Mouse (Mus musculus): ENCODE measurements around the gene Otogl. TPM values are rescaled to one million over a fixed set of nuclear protein-coding genes. Genes with fewer than 3 reads are reported as not detected.
A peak's percentile ranks its signal among the peaks of the same experiment; 100 is the strongest.
"Not testable (repeated sequence)": the region's sequence is repeated elsewhere in the genome, so short reads cannot be mapped to it uniquely, and the experiment has no call there.

The Otogl gene
- polyA plus RNA-seq, 1 experiment from 2014 or later: 0.11 TPM

- Histone ChIP-seq H3K4me1 (peaks cover 5% of the 10 kb centered on the region; the same call in 1 of the 2 replicates), H3K4me2 (no peak overlapping the region), H3K27me3 (replicated peaks) (no peaks in the 10 kb centered on the region), H3K4me3 (no peak overlapping the region), H3K9ac (no peak overlapping the region), H3K36me3 (no peaks in the 10 kb centered on the region), H3K9me3 (no peaks in the 10 kb centered on the region), H3K27ac (replicated peaks) (no peak overlapping the region)
- no peak for ATAC-seq (ENCODE audit: extremely low read depth, insufficient number of reproducible peaks, low FRiP score, low TSS enrichment)
- 67% methylated on average over 4 of the region's 4 CpGs for WGBS
Measured at GRCm38 (mm10) chr10:107867414-107867813, 44.5 kb downstream of the Otogl start.

DNA sequence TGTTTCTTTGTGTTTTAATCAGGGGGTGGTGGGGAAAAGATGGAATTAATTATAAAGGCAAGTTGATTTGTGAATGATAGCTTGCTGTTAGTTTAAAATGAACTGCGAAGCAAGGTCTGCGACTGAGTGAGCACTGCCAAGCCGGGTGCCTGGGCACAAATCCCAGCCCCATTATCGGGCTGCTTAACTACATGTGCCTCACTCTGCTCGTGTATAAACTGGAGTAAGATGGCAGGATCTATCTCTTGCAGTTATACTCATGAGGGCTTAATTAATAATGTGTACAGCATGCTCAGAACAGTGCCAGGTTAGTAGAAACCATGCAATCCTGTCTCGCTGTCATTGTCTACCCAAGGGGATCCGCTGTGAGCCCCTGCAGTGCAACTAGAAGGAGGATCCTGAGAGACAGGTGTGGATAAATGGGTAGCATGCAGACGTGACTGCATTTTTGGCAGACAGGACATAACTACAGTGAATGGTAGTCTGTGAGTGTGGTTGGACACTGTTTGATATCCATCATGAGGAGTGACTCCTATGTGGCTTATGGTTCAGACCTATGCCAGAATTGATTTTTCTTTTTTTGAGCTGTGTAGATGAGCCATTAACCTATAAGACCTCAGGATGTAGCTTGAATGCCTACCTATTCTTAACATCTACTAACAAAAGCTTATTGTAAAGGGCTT lies 51.6 kb downstream of the Otogl start:
- ATAC-seq (ENCODE audit: extremely low read depth, insufficient number of reproducible peaks, low FRiP score, low TSS enrichment): no peak
- H3K9me3 ChIP-seq: no peaks in the 10 kb centered on the region
- H3K4me2 ChIP-seq: no peak overlapping the region
- 75% methylated on average over 8 of the region's 8 CpGs for WGBS
- H3K27ac ChIP-seq (replicated peaks): no peak overlapping the region
- no peak overlapping the region for H3K9ac ChIP-seq
- H3K36me3 ChIP-seq: no peaks in the 10 kb centered on the region
- no peaks in the 10 kb centered on the region for H3K27me3 ChIP-seq (replicated peaks)
- no peak overlapping the region for H3K4me3 ChIP-seq
- H3K4me1 ChIP-seq: no peaks in the 10 kb centered on the region

DNA sequence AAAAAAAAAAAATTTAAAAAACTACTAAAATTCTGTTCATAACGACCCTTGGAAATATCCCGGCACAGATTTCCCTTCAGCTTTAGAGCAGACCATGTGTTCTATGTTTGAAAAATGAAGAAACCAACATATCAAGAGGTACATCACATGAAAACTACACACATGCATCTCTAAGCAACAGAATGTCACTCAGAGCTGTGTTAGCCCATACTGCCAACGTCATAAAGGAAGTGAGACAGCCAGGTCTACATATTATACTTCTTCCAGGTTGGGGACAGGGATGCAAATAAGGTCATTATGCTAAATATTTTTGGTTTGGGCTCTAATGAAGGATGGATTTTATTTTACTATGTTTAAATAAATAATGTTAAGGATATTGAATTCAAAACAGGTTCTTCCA lies 52.7 kb downstream of the Otogl start:
- Histone ChIP-seq H3K4me2 (no peak overlapping the region), H3K4me1 (no peaks in the 10 kb centered on the region), H3K27me3 (replicated peaks) (no peaks in the 10 kb centered on the region), H3K4me3 (no peak overlapping the region), H3K9ac (no peak overlapping the region), H3K36me3 (no peaks in the 10 kb centered on the region), H3K9me3 (no peaks in the 10 kb centered on the region), H3K27ac (replicated peaks) (no peak overlapping the region)
- WGBS: 85% methylated on average over 3 of the region's 3 CpGs
- no peak for ATAC-seq (ENCODE audit: extremely low read depth, insufficient number of reproducible peaks, low FRiP score, low TSS enrichment)

GRCm38 (mm10) chr10:107858684-107859083 lies 53.2 kb downstream of the Otogl start:
- no peak overlapping the region for H3K4me2 ChIP-seq
- no peak overlapping the region for H3K9ac ChIP-seq
- no peak overlapping the region for H3K27ac ChIP-seq (replicated peaks)
- ATAC-seq (ENCODE audit: extremely low read depth, insufficient number of reproducible peaks, low FRiP score, low TSS enrichment): no peak
- no peaks in the 10 kb centered on the region for H3K36me3 ChIP-seq
- WGBS: 18% methylated on average over 7 of the region's 7 CpGs
- H3K27me3 ChIP-seq (replicated peaks): no peaks in the 10 kb centered on the region
- H3K4me1 ChIP-seq: no peaks in the 10 kb centered on the region
- no peak overlapping the region for H3K4me3 ChIP-seq
- H3K9me3 ChIP-seq: no peaks in the 10 kb centered on the region

- Histone ChIP-seq H3K4me2 (no peak overlapping the region), H3K9me3 (no peaks in the 10 kb centered on the region), H3K27ac (replicated peaks) (no peak overlapping the region), H3K9ac (no peak overlapping the region), H3K36me3 (no peaks in the 10 kb centered on the region), H3K4me1 (no peaks in the 10 kb centered on the region), H3K27me3 (replicated peaks) (no peaks in the 10 kb centered on the region), H3K4me3 (no peak overlapping the region)
- no peak for ATAC-seq (ENCODE audit: extremely low read depth, insufficient number of reproducible peaks, low FRiP score, low TSS enrichment)
- 92% methylated on average over 1 of the region's 1 CpGs for WGBS
Measured at GRCm38 (mm10) chr10:107844906-107845305, 67.0 kb downstream of the Otogl start.

DNA sequence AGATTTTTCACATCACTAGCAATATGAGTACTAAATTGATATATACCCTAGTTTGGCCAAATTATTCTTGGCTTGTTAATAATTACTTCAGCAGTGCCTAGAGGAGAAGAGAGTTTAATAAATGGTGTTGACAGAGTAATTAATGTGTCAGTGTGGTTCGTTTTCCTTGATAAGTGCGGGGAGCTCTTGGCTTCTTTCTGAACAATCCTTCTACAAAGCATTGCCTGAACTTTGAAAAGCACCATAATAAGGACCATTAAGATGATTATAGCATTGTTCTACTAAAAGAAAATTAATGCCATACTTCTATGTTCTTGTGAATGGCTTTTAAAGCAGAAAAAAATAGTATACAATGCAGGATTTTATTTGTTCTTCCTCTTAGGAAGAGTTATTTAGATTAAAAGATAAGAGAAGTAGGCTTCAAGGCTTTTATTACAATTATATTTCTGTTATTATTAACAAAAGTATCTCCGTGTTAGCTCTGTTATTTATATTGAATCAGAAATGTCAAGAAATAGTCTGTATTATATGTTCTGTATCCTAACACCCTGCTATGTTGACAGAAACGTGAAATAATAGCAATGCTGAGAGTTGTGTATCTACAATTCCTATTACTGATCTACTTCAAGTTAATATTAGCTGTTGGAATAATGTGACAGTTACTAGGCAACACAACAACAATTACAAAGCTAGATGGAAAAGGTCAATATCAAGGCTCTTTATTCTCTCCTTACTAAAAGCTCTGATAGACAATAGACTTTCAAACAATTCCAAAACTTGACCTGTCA lies 77.3 kb downstream of the Otogl start:
- Histone ChIP-seq H3K4me2 (no peak overlapping the region), H3K27ac (replicated peaks) (no peak overlapping the region), H3K36me3 (no peaks in the 10 kb centered on the region), H3K27me3 (replicated peaks) (no peaks in the 10 kb centered on the region), H3K9me3 (peaks cover 9% of the 10 kb centered on the region; the same call in 1 of the 2 replicates), H3K4me3 (no peak overlapping the region), H3K4me1 (no peaks in the 10 kb centered on the region), H3K9ac (no peak overlapping the region)
- no peak for ATAC-seq (ENCODE audit: extremely low read depth, insufficient number of reproducible peaks, low FRiP score, low TSS enrichment)
- 59% methylated on average over 4 of the region's 4 CpGs for WGBS

DNA sequence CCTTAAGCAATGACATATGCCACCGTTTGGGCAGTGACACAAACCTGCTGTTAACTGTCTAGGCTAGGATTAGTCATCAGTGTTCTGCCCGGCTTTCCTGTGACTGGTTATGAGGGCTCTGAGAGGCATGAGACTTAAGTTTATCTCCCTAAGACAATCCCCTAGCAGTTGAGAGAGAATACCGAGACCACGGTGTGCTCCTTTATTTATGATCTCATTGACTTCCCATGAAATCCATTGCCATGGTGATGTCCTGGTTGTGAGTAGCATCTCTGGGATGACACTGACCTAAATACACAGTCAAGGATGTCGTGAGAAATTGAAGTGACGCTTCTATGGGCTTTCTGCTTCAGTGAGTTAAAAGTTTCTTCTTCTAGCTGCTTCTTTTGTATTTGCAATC lies 82.8 kb downstream of the Otogl start:
- 0 out of 2 replicates have a peak, but pooled peaks cover 3% of the 10 kb centered on the region for H3K4me1 ChIP-seq
- no peaks in the 10 kb centered on the region for H3K36me3 ChIP-seq
- WGBS: 68% methylated on average over 6 of the region's 6 CpGs
- H3K9me3 ChIP-seq: no peaks in the 10 kb centered on the region
- H3K4me3 ChIP-seq: no peak overlapping the region
- no peak overlapping the region for H3K9ac ChIP-seq
- H3K4me2 ChIP-seq: no peak overlapping the region
- no peaks in the 10 kb centered on the region for H3K27me3 ChIP-seq (replicated peaks)
- H3K27ac ChIP-seq (replicated peaks): no peak overlapping the region
- no peak for ATAC-seq (ENCODE audit: extremely low read depth, insufficient number of reproducible peaks, low FRiP score, low TSS enrichment)

- 78% methylated on average over 16 of the region's 16 CpGs for WGBS
- no peaks in the 10 kb centered on the region for H3K36me3 ChIP-seq
- H3K4me1 ChIP-seq: peaks cover 3% of the 10 kb centered on the region; the same call in 1 of the 2 replicates
- no peaks in the 10 kb centered on the region for H3K27me3 ChIP-seq (replicated peaks)
- no peak for ATAC-seq (ENCODE audit: extremely low read depth, insufficient number of reproducible peaks, low FRiP score, low TSS enrichment)
- no peak overlapping the region for H3K4me3 ChIP-seq
- no peak overlapping the region for H3K4me2 ChIP-seq
- no peak overlapping the region for H3K27ac ChIP-seq (replicated peaks)
- H3K9me3 ChIP-seq: no peaks in the 10 kb centered on the region
- no peak overlapping the region for H3K9ac ChIP-seq
Measured at GRCm38 (mm10) chr10:107813814-107814483, 98.0 kb downstream of the Otogl start.

DNA sequence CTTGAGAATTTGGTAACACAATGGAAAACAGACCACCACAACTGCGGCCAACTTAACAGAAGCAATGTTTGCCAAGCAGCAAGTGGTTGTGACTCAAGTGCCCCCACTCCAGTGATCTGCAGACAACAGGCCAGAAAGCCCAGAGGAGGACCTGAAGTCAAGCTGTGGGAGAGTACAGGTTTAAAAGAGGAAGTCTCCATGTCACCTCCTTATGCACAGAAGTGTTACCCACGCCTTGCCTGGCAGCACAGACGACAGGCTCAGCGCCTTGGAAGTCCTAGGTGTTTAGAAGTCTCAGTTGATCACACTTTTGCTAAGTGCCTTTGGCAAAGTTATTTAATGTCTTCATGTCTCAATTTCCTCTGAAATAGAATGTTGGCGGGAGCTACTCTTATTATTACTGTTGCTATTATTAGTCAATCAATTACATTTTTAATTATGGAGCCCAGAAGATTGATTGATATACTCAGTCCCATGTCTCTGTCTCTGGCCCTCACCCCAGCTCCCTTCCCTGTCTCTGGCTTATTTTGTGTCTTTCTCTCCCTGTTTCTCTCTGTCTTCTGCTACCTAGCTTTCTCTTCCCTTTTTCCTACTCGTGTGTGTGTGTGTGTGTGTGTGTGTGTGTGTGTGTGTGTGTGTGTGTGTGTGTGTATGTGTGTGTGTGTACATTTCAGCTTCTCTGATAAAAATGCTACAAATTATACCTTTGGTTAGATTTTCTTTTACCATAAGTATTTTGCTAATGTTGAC lies 101.1 kb downstream of the Otogl start:
- no peaks in the 10 kb centered on the region for H3K27me3 ChIP-seq (replicated peaks)
- H3K27ac ChIP-seq (replicated peaks): no peak overlapping the region
- peaks cover 10% of the 10 kb centered on the region for H3K4me1 ChIP-seq
- no peaks in the 10 kb centered on the region for H3K9me3 ChIP-seq
- no peak overlapping the region for H3K4me2 ChIP-seq
- H3K4me3 ChIP-seq: no peak overlapping the region
- 65% methylated on average over 6 of the region's 6 CpGs for WGBS
- no peaks in the 10 kb centered on the region for H3K36me3 ChIP-seq
- H3K9ac ChIP-seq: no peak overlapping the region
- ATAC-seq (ENCODE audit: extremely low read depth, insufficient number of reproducible peaks, low FRiP score, low TSS enrichment): no peak

DNA sequence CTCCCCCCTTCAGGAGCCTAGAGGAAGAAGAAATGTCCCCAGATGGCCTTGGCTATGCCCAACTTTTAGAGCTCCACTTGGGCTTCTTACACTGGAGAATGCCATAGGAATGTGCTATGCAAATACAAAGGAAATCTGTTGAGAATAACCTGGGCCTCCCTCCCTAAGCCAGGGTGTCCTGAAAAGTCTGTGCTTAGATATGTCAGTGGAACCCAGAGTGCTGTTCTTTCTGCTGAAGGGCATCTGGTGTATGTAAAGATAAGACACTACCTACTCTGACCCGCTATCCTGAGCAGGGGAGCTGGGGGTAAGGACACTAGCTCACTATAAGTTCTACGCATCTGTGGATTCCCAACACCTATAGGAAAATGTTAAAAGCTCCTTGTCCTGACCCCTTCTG lies 106.7 kb downstream of the Otogl start:
- Histone ChIP-seq H3K27me3 (replicated peaks) (no peaks in the 10 kb centered on the region), H3K9ac (no peak overlapping the region), H3K4me2 (peak overlapping the region; percentile 14; the same call in 1 of the 2 replicates), H3K9me3 (no peaks in the 10 kb centered on the region), H3K27ac (replicated peaks) (peak overlapping the region; percentile 29), H3K4me1 (peaks cover 27% of the 10 kb centered on the region), H3K36me3 (no peaks in the 10 kb centered on the region), H3K4me3 (no peak overlapping the region)
- ATAC-seq (ENCODE audit: extremely low read depth, insufficient number of reproducible peaks, low FRiP score, low TSS enrichment): no peak
- WGBS: 11% methylated on average over 2 of the region's 2 CpGs

DNA sequence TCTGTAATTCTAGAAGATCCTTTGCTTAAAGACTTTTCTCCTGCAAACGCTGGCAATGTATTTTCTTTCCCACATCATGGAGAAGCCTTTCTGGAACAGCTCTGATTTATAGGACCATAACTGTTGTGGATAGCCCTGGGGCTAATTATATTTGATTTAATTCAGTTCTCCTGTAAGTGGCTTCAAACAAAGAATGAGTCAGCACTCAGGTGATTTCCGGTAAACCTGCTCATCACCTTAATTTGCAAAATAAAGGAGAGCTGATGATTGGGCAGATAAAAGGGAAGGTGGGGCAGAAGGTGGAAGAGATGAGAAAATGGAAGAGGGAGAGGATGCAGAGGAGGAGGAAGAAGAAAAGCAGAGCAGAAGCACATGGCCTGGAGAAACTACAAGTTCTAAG lies 107.6 kb downstream of the Otogl start:
- not testable (repeated sequence) for ATAC-seq (ENCODE audit: extremely low read depth, insufficient number of reproducible peaks, low FRiP score, low TSS enrichment); H3K36me3 ChIP-seq; H3K9me3 ChIP-seq; H3K27ac ChIP-seq (replicated peaks); H3K27me3 ChIP-seq (replicated peaks); H3K4me3 ChIP-seq; H3K9ac ChIP-seq; H3K4me2 ChIP-seq
- WGBS: 63% methylated on average over 2 of the region's 2 CpGs
- H3K4me1 ChIP-seq: peaks cover 27% of the 10 kb centered on the region
